Mouse (Mus musculus) ES-E14 (cell line): ENCODE data around the gene Efcab9. TPM values are rescaled to one million over a fixed set of nuclear protein-coding genes. Genes with fewer than 3 reads are reported as not detected.

ENCODE experiments used
- DNase-seq: peaks from one replicate; pipeline ENCODE4 v3.0.0-alpha.2; 2013; ENCODE audit warnings: low read depth, low spot score
- H3K27ac ChIP-seq: 2 replicates; pipeline ENCODE4 v1.5.1; 2012; ENCODE audit warnings: low read depth, mild to moderate bottlenecking, low read length, moderate library complexity, mixed read lengths; ENCODE audit not compliant: poor library complexity, insufficient read depth, severe bottlenecking
- H3K36me3 ChIP-seq: 2 replicates; pipeline ENCODE4 v1.6.1; 2012; ENCODE audit warnings: mild to moderate bottlenecking, low read length, moderate library complexity, mixed read lengths; ENCODE audit not compliant: control insufficient read depth, poor library complexity, insufficient read depth, severe bottlenecking
- H3K4me1 ChIP-seq, 2 experiments: fragments of 150-350 bp in 1 of 2; sonication (generic) in 1 of 2; 2 replicates each; pipeline ENCODE4 v1.6.1; 2012; ENCODE audit warnings: low read length in 2 of 2, mild to moderate bottlenecking in 1 of 2, mixed read lengths in 1 of 2; ENCODE audit not compliant: control insufficient read depth in 2 of 2, insufficient read depth in 2 of 2, poor library complexity in 1 of 2
- H3K4me3 ChIP-seq, 2 experiments: fragments of 150-350 bp in 1 of 2; sonication (generic) in 1 of 2; 2 replicates each; pipeline ENCODE4 v1.5.1; 2012; ENCODE audit warnings: low read length in 2 of 2, low read depth in 1 of 2, mild to moderate bottlenecking in 1 of 2, mixed read lengths in 1 of 2; ENCODE audit not compliant: insufficient read depth in 1 of 2, poor library complexity in 1 of 2, severe bottlenecking in 1 of 2
- H3K9ac ChIP-seq: 2 replicates; pipeline ENCODE4 v1.6.1; 2012; ENCODE audit warnings: low read depth, mild to moderate bottlenecking, low read length, mixed read lengths; ENCODE audit not compliant: poor library complexity, insufficient read depth, severe bottlenecking
- H3K9me3 ChIP-seq: fragments of 150-350 bp; sonication (generic); 2 replicates; pipeline ENCODE4 v1.6.1; 2012; ENCODE audit warnings: low read depth, mild to moderate bottlenecking, low read length; ENCODE audit not compliant: control insufficient read depth, insufficient read depth
- CHD2 ChIP-seq: IDR thresholded peaks from 2 replicates; pipeline ENCODE4 v1.6.1; 2014; ENCODE audit warnings: mild to moderate bottlenecking, low read depth, low read length, inconsistent platforms
- HCFC1 ChIP-seq: IDR thresholded peaks from 2 replicates; pipeline ENCODE4 v1.6.1; 2012; ENCODE audit warnings: low read length, inconsistent platforms, borderline replicate concordance; ENCODE audit not compliant: insufficient read depth
- MAFK ChIP-seq: IDR thresholded peaks from 2 replicates; pipeline ENCODE4 v1.6.1; 2014; ENCODE audit warnings: mild to moderate bottlenecking, low read depth, low read length, inconsistent platforms; ENCODE audit not compliant: insufficient read depth
- ZC3H11A ChIP-seq: IDR thresholded peaks from 2 replicates; pipeline ENCODE4 v1.6.1; 2012; ENCODE audit warnings: low read depth, mild to moderate bottlenecking, inconsistent platforms, low read length, borderline replicate concordance
- ZNF384 ChIP-seq: IDR thresholded peaks from 2 replicates; pipeline ENCODE4 v1.6.1; 2012; ENCODE audit warnings: low read depth, low read length, inconsistent platforms
- in situ Hi-C, 2 experiments: fragments of 600-800 bp; cut with MboI; formaldehyde crosslinking; loops; one replicate each; pipeline ENCODE4 v1.15.1; 2025; ENCODE audit warnings: low sequenced_read_pairs in 2 of 2, inconsistent platforms in 1 of 2; ENCODE audit not compliant: unreplicated experiment in 2 of 2
- total RNA-seq: library from RNA; depleted of rRNA; stranded (reverse); fragments of 300-350 nt; gene quantifications from 2 replicates; pipeline ENCODE4 v1.2.3, GENCODE M21; 2012

Gene Efcab9
- total RNA-seq, 1 experiment = 0.40 TPM

- no peak overlapping the region for H3K9ac ChIP-seq
These were observed 19.9 kb upstream of the Efcab9 start for GRCm38 (mm10) chr11:32551579-32552297.

GRCm38 (mm10) chr11:32551056-32551455 lies 19.2 kb upstream of the Efcab9 start:
- Histone ChIP-seq H3K27ac (no peak overlapping the region), H3K4me1 (peaks cover 0 to 3% of the 10 kb centered on the region in 2 experiments; a peak in 1 of 4 replicates), H3K4me3 (no peak overlapping the region), H3K9ac (no peak overlapping the region), H3K36me3 (no peaks in the 10 kb centered on the region), H3K9me3 (no peaks in the 10 kb centered on the region)
- TF ChIP-seq ZNF384 = no peak
- no peak for TF ChIP-seq HCFC1
- TF ChIP-seq ZC3H11A = no peak
- no peak for TF ChIP-seq MAFK
- no peak for TF ChIP-seq CHD2
- DNase-seq = no peak
- in situ Hi-C loops = no loop called here

More at GRCm38 (mm10) chr11:32551579-32552297, 19.9 kb upstream of the Efcab9 start:
- H3K4me1 ChIP-seq = peaks cover 0 to 3% of the 10 kb centered on the region in 2 experiments; a peak in 1 of 4 replicates
- no peak for DNase-seq
- no peak overlapping the region for H3K4me3 ChIP-seq
- no peaks in the 10 kb centered on the region for H3K36me3 ChIP-seq
- H3K27ac ChIP-seq = no peak overlapping the region
- no peaks in the 10 kb centered on the region for H3K9me3 ChIP-seq
- no peak for TF ChIP-seq MAFK
- no peak for TF ChIP-seq ZC3H11A
- no peak for TF ChIP-seq ZNF384
- no peak for TF ChIP-seq CHD2
- no peak for TF ChIP-seq HCFC1
- in situ Hi-C loops = no loop called here

- Histone ChIP-seq H3K27ac (no peak overlapping the region), H3K9me3 (no peaks in the 10 kb centered on the region), H3K4me3 (no peak overlapping the region), H3K4me1 (peaks cover 0 to 3% of the 10 kb centered on the region in 2 experiments; a peak in 1 of 4 replicates), H3K9ac (no peak overlapping the region), H3K36me3 (no peaks in the 10 kb centered on the region)
- in situ Hi-C loops = no loop called here
- no peak for TF ChIP-seq ZC3H11A
- TF ChIP-seq HCFC1 = no peak
- no peak for TF ChIP-seq CHD2
- TF ChIP-seq ZNF384 = no peak
- no peak for DNase-seq
These were observed 18.2 kb upstream of the Efcab9 start for GRCm38 (mm10) chr11:32550102-32550501.

GRCm38 (mm10) chr11:32549236-32549635 lies 17.4 kb upstream of the Efcab9 start:
- no peak for TF ChIP-seq MAFK
- no peak for TF ChIP-seq HCFC1
- TF ChIP-seq ZC3H11A = no peak
- TF ChIP-seq CHD2 = no peak
- no peak for TF ChIP-seq ZNF384
- H3K4me3 ChIP-seq = no peak overlapping the region
- H3K27ac ChIP-seq = no peak overlapping the region
- in situ Hi-C loops = no loop called here
- no peaks in the 10 kb centered on the region for H3K36me3 ChIP-seq
- H3K9me3 ChIP-seq = no peaks in the 10 kb centered on the region
- H3K9ac ChIP-seq = no peak overlapping the region
- H3K4me1 ChIP-seq = peaks cover 0 to 3% of the 10 kb centered on the region in 2 experiments; a peak in 1 of 4 replicates
- DNase-seq = no peak

GRCm38 (mm10) chr11:32548240-32548639 lies 16.4 kb upstream of the Efcab9 start:
- Histone ChIP-seq H3K9ac (no peak overlapping the region), H3K9me3 (no peaks in the 10 kb centered on the region), H3K36me3 (no peaks in the 10 kb centered on the region; the same call in 1 of the 2 replicates), H3K4me3 (no peak overlapping the region), H3K4me1 (no peaks in the 10 kb centered on the region), H3K27ac (no peak overlapping the region)
- TF ChIP-seq ZC3H11A = no peak
- TF ChIP-seq ZNF384 = no peak
- TF ChIP-seq CHD2 = no peak
- TF ChIP-seq HCFC1 = no peak
- no peak for TF ChIP-seq MAFK
- no peak for DNase-seq
- in situ Hi-C loops = no loop called here
